Mouse (Mus musculus): ENCODE measurements at regions not wholly inside any gene's neighbourhood (a gene's known extent, or its start where the extent isn't known, plus 50 kb on each side); places are given as distances from the start of the nearest gene placed in this dataset.
"Not testable (repeated sequence)": the region's sequence is repeated elsewhere in the genome, so short reads cannot be mapped to it uniquely, and the experiment has no call there.

DNA sequence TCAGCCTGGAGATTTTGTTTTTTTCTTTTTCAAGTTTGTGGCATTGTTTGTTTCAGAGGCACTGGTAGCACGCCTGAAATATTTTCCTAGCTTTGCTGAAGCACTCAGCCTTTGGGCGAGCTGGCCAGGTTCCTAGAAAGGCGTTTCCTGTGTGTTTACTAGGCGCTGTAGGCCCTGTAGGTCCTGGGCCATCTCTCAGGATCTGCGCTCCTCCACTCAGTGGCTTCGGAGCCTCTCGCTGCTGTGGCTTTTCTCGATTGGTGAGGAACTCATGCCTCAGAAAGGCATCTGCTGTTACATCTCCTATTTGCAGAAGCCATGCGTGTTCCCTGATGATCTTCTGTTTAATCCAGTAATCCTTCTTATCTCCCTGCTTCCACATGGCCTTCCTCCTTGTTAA lies 188.0 kb upstream of the Plcz1 start:
- no peak for DNase-seq (ENCODE audit: low spot score)

DNA sequence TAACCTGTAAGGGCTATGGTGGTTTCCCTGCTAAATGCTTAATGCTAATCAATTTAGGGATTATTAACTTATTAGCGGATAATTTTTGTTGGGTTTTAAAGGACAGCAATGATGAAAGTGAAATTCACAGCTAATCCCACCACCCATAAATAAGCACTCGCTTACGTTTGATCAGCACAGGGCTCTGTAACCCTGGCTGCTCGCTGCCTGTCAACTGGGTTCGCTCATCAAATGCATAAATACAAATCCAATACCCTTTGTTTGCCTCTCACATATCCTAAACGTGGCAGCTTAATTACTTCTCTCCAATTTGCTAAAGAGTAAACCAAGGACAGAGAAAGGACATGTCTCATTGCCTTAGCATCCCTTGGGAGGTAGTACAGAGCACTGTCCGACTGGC lies 187.5 kb upstream of the Plcz1 start:
- DNase-seq (ENCODE audit: low spot score): no peak

DNA sequence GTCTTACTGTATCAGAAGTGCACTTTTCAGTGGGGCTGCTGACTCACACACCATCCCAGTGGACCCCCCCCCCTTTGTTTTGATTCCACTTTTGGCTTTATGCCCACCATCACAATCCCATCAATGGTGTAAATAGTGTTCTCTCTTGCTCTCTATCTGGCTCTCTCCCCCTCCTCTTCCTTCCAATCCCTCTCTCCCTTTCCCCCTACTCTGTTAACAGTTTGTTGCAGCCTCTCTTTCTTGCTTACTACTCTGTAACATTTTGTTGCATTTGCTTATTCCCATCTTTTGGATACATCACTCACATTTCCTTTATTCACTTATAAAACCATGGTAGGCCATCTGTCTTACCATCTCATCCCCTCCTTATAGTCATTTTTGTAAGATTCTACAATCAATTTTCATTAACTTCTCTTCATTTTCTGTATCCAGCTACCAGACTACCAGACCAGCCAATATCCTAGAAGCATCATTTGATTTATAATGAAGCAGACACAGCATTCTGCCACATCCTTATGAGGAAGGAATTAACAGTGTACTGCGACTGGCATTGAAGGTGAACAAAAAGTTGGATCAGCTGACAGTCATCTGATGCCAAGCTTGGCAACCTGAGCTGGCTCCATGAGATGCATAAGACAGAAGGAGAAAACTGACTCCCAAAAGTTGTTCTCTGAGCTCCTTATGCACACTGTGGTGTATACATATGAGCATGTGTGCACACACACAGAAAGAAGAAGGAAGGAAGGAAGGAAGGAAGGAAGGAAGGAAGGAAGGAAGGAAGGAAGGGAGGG lies 181.5 kb upstream of the Plcz1 start:
- no peak for DNase-seq (ENCODE audit: low spot score)

DNA sequence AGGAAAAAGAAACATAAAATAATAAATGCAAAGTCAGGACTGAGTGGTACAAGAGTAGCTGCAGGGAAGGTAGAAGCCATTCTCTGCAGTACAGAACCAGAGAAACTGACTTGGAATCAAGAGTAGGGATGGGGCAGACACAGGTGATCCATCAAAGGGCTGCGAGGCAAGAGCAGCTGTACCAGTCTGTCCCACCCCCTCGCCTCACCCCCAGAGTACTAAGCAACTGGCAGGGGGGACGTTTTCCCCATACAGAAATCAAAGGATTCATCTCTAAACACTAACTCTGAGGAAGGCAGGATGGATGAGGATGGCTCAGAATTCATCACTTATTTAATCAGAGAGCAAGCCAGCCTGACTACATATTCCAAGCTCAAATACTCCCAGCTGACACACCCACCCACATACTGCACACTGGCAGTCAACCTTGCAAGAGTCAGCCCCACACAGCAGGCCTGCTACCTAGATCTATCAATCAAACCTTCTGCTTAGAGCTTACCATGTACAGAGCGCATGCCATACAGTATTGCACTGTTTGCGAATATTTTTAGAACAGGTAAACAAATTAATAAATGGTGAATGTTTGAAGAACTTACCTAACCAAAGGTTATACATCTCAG lies 180.5 kb upstream of the Plcz1 start:
- no peak for DNase-seq (ENCODE audit: low spot score)

DNA sequence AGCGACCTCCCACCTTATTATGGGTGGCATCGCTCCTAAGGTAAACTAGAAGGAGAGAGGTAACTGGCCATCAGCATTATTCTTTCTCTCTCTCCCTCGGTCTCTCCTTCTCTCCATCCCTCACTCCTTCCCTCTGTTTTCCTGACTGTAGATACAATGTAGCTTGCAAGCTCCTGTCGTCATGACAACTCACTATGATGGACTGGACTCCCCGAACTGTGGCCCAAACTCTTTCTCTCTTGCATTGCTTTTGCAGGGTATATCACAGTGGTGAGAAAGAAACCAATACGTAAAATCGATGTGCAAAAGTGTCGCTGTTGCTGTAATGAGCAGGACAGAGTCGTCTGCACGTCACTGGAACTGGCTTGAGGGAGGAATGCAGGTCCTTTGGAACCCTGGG lies 177.5 kb upstream of the Plcz1 start:
- no peak for DNase-seq (ENCODE audit: low spot score)

DNA sequence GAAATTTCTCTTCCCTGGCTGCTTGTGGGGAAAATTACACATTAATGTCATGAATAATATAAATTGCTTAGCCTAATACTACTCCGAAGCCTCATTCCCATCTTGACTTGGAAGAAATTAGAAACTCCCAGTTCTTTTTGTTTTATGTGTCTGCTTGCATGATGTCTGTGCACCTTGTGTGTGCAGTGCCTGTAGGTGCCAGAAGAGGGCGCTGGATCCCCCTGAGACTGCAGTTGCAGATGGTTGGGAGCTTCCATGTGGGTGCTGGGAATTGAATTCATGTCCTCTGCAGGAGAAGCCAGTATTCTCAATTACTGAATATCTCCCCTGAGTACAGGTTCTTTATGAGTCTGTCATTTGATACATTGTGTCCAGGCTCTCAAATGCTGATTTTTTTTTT lies 171.1 kb upstream of the Plcz1 start:
- DNase-seq (ENCODE audit: low spot score): no peak

DNA sequence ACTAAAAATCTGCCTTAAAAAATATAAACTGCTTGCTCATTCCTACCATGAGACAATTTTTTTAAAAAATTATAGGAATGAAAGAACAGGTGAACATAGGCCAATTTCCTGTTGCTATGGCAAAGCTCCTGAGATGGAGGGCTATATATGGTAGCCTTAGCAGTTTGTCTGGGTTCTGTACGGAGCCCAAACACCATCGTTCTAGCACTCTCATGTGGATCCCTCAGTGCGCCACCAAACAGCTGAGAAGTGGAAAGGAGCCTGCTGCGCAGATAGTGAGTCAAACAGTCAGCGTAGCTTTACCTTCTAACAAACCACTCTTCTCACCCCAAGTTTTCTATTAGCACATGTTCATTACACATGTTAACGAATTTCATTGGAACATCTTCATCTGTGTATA lies 168.9 kb upstream of the Plcz1 start:
- no peak for DNase-seq (ENCODE audit: low spot score)

DNA sequence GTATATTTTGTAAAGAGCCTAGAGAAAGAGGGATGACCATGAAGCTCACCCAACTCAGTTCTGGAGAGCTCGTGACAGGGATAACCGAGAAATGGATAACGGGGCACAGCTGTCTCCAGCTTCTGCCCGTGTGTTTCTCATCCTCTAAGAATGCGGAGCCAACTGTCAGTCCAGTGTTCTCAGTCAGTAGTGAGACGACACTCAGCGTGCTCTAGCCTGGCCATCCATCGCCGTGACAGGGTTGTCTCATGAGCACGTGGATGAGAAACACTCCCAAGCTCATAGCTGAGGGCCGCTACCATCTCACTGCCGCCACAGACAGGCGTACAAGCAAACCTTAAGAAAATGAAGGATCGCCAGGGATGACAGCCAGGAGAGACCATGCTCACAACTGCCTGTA lies 167.8 kb upstream of the Plcz1 start:
- no peak for DNase-seq (ENCODE audit: low spot score)

DNA sequence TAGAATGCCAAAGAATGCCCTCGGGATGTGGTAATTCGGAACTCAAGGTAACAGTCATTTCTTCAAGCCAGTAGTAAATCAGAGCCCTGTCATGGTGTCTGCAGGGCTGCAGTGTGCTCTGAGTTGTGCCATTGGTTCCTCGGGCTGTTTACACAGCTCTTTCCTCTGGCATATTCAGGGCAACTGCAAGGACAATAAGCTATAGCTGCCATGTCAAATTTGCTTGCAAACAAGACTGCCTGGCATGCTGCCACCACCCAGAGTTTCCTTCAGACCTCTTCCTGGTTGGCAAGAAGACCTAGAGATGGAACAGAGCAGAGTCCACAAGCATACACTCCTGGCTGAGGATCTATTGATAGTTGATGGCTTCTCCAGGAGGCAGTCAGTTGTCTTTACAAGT lies 167.1 kb upstream of the Plcz1 start:
- DNase-seq (ENCODE audit: low spot score): no peak

DNA sequence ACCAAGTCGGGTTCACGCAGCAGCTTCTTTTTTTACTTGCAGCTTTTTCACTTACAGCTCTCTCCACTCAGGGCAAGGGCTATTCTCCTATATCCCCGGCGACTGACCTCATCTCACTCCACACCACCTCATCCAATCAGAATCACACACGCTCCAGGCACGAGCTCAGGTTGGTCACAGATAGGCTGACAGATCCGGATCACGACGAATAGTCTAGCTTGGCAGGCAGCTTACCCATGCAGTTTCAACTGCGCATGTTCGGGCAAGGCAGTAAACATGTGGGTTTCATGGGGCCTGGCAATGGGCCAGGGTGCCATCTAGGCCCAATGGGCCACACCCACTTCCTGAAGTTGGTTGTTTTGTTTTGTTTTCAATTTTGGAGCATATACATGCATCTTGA lies 165.4 kb upstream of the Plcz1 start:
- DNase-seq (ENCODE audit: low spot score): not testable (repeated sequence)

DNA sequence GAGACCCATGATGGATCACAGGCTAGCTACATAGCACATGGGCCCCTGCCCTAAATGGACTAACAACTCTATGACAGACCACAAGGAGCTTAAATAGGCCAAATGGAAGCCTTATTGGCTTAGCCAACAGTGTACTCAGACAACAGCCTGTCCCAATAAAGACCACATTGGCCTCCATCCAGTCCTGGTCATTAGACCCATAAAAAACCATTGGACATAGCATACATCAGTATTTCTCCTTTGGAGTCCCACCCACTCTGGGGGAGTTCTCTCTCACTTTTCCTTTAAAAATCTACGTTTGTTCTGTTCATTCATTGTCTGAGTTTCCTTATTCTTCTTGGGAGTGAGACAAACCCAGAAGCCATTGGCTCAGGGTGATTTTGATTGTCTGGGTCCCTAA lies 160.1 kb upstream of the Plcz1 start:
- no peak for DNase-seq (ENCODE audit: low spot score)

DNA sequence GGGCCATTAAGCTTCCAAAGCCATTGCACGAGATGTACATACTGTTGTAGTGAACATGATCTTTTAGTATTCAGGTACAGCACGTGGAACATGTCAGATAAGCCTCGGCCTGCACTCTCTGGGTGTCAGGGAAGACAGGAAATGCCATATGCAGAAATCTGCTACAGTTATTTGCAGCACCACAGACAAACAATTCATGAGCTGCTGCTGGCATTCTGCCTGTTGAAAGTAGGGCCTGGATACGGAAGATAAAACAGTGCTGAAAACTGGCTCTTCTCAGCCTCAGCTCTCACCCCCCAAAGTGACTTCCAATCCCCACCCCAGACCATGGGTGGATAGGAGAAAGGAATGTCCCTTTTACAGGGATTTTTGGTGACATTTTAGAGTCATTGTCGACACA lies 159.1 kb upstream of the Plcz1 start:
- no peak for DNase-seq (ENCODE audit: low spot score)

DNA sequence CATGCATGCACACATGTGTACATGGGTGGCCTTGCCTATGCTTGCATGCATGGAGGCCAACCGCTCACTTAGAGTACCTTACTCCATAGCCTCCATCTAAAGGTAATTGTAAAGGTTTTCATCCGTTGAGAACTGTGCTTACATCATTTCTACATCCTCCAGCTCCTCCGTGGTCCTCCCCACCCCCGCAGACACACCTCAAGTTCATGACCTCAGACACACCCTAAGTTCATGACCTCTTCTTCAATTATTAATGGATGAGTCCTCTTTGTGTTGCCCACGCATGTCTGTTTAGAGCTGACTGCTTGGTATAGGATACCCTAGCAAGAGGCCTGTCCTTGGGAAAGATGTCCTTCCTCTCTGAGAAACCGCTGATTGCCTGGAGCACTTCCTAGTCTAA lies 156.8 kb upstream of the Plcz1 start:
- no peak for DNase-seq (ENCODE audit: low spot score)

DNA sequence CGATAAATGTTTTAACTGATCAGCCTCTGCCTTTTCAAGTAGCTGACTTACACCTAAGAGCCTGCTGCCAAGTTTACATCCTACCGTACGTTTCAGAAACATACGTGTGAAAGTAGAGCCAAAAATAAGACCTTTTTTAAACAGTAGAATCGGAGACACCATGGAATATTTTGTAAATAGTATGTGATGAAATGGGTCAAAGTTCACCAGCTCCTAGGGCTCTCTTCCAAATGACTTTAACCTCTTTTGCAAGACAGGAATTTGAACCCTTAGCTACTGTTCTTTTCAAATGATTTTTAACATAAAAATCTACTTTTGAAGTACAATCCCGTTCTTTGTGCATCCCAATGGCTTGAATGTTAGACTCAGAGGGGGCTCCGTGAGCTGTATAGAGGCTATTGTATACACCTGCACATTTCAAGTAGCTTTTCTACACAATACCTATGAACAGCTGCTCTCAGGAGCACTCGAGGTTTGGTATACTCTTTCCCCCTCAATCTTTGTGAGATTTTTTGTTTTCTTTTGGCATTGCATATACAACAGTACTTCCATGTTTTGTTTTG lies 155.9 kb upstream of the Plcz1 start:
- no peak for DNase-seq (ENCODE audit: low spot score)

DNA sequence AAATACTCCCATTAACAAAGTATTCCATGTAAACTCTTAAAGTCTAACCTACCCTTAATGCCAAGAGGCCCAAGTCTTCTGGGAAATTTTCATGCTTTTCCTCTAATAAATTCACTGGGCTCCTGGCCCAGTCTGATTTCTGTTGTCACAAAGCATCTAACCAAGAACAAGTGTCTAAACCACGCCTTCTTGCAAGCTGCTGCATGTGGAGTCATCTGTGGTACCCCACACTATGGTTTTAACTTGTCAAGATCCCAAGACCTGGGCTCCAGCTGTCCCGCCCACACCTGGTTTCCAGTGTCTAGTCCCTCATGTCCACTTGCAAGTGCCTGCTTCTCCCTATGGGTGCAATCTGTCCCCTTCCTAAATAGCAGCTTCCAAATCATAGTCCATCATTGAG lies 153.0 kb upstream of the Plcz1 start:
- DNase-seq (ENCODE audit: low spot score): no peak

DNA sequence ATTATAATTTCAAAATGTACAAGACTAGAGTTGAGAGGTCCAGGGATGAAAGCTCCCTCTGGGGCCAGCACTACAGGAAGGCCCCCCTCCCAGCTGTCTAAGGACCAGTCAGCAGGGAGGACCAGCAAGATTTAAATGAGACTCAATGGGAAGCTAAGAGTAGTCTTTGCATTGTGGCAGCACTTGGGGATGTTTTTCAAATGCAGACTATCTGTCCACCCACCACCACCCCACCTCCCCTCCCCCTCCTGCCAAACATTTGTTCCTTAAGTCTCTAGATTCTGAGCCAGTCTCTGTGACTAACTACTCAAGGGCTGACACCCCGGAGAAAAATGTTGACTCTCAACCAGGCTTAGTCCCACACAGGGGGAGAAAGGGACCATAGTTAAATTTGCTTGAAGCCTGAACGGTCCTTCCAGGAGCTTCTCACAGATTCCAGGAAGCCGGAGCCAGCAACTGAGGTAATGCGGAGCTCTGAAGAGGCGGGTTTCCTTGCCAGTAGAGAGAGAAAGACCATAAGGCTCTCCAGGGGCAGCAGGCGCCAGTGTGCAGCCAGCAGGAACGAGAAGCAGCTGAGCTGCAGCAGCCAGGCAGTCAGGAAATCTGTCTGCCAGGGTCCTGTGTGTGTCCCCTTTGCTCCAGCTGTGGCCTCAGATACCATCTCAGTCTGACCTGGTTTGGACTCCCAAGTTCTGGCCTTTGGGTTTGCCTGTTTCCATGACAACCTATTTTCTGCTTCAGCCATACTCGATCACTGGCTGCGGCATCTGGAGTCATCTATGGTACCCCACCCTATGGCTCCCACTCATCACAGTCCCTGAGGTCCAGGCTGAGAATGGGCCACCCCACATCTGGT lies 152.1 kb upstream of the Plcz1 start:
- DNase-seq (ENCODE audit: low spot score): no peak

DNA sequence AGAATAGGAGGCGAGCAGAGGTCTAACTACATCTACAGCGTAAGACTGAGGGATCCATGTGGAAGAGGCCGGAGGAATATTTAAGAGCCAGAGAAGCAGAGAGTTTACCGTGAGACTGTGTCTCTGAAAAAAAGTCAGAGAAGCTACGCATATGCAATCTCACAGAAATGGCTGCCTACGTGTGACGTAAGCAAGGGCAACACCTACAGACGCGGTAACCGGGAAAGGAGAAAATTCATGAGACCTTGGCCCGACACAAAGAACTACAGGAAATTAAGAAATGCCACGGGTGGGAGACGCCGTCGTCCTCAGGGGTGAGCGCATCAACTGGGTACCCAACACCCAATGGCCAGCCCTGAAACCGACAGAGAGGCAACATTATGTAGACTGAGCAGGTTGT lies 151.3 kb upstream of the Plcz1 start:
- DNase-seq (ENCODE audit: low spot score): no peak

DNA sequence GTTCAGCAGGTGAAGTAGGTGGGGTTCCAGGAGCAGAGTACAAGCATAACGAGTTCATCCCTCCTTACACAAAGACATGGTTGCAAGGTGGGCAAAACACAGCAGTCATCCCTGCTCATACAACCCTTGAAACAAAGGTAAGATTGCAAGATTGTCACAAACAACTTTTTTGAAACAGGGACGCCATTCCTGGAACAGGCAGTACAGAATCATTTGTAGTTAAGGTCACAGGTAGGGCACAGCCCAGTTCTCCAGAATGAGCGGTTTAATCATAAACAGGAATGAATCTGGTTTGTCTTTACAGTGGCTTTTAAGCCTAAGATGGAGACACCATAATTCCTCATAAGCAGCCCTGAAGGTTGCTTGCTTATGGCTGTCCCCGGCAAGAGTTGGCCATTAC lies 150.1 kb upstream of the Plcz1 start:
- DNase-seq (ENCODE audit: low spot score): no peak

DNA sequence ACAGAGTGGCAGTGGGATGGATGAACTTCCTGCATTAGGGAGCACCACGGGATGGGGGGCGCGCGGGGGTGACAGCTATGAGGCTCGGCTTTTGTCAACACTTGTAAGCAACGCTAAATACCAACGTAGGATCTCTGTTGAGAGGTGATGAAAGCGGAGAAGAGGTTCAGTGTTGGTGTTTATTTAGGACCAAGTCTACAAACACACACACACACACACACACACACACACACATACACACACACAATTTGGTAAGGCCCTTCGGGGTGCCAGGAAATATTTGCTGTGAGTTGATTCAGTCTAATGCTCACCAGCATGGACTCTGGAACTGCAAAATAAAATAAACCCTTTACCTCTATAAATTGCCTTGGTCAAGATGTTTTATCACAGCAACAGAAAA lies 148.3 kb upstream of the Plcz1 start:
- no peak for DNase-seq (ENCODE audit: low spot score)

DNA sequence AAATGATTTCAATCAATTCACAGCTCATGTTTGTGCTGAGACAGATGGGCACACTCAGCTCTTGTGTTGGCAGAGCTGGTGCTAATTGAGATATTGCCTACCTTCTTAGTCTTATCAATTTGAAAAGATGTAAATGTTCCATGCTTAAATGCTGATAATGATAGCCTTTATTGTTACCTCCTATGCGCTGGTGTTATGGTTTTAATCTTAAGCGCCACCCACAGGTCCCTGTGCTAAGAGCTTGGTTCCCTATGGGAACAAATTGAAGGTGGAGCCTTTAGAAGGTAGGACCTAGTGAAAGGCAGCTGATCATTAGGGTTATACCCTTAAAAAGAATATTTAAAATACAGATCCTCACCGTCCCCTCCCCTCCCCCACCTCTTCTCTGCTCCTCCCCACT lies 146.5 kb upstream of the Plcz1 start:
- no peak for DNase-seq (ENCODE audit: low spot score)

DNA sequence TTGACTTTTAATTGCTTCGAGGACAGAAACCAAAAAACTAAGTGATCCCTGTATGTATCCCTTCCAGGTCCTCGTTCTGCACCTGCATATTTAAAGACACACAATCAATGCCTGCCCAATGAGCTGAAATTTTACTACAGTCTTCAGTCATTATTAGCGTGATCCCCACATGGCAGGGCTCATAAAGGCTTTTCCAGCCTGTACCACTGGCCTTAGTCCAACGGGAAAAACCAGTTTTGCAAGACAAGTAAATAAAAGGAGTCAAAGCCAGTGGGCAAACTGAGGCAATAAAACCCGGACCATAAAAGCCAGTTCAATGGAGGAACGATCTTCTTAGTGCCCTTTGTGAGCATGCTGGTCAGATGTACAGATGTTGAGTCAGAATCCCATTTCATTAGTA lies 145.8 kb upstream of the Plcz1 start:
- DNase-seq (ENCODE audit: low spot score): no peak

DNA sequence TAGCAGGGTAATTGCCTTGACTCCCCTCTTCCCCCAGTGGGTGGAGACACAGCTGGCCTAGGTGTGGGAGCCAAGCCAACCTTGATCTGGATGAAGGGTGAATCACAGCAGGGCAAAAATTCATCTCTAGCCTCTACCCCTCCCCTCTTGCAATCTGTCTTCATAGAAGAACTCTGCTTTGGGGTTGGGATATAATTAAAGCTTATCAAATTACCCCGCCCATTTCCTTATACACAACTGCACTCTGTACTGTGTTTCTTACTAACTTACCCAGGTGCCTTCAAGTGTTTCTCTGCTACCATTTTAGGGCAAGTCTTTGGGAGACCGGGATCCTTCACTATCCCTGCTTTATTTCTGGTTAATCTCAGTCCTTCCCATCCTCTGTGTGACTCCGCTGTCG lies 138.7 kb upstream of the Plcz1 start:
- no peak for DNase-seq (ENCODE audit: low spot score)

Data from layer of hippocampus, adult 9-10 months (tissue).